Mouse (Mus musculus): ENCODE results near the gene B4galt3.

The B4galt3 gene

GRCm38 (mm10) chr1:171265971-171266744 lies 4.0 kb upstream of the B4galt3 start:
- no peak for DNase-seq

DNA sequence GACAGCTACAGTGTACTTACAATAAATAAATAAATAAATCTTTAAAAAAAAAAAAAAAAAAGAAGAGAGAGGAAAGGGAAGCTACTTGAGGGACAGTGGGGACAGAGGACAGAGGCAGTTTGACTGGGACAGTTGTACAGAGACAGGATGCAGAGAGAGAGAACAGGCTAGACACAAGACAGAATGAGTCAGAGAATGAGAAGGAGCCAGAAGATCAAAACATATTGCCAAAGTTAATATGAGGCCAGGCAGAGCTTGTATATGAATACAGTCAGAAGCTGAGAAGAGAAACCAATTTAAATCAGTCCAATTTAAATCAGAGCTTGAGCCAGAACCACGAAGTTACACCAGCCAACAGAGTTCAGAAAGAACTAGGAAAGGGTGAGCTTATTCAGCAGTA lies 1.8 kb upstream of the B4galt3 start:
- DNase-seq = no peak

DNA sequence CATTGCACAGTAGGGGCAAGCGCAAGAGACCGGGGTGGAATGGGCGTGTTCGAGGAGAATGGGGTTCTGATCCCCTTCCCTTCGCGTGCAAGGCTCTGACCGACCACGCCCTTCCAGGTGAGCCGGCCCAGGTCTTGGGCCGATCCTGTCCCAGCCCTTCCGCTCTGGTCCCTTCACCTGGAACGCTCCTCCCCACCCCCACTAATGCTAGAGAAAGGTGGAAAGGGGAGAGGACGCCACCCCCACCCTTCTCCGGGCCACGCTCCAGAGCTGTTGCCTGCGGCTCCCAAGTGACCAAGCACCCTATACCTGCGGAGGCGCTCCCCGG lies 409 bp downstream of the B4galt3 start:
- DNase-seq = peak; percentile 73 to 84

- DNase-seq = no peak
Observed at GRCm38 (mm10) chr1:171271196-171271595, 1.1 kb downstream of the B4galt3 start.

DNA sequence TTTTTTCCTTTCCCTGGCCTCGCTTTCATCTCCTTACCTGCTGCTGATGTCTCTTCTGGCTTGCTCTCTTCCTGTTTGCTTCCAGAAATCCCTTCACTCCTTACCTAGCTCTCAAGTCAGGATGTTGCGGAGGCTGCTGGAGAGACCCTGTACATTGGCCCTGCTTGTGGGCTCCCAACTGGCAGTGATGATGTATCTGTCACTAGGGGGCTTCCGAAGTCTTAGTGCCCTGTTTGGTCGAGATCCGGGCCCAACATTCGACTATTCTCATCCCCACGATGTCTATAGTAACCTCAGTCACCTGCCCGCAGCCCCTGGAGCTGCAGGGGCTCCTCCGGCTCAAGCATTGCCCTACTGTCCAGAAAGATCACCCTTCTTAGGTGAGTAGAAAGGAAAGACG lies 1.5 kb downstream of the B4galt3 start:
- no peak for DNase-seq

GRCm38 (mm10) chr1:171272086-171272485 lies 2.0 kb downstream of the B4galt3 start:
- DNase-seq = no peak

DNA sequence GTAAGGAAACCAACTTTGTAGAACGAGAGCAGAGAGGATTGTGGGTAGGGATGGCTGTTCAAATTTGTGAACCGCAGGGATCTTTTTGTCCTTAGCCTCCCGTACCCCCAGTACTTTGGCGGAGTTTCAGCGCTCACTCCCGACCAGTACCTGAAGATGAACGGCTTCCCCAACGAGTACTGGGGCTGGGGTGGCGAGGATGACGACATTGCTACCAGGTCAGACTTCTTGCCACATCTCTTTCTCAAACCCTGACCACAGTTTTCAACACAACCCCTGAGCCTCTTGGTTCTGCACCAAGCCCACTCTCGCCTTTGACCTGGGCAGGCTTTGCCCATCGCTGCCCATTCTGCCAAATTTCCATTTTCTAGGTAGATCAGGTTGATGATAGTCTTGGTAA lies 4.0 kb downstream of the B4galt3 start:
- DNase-seq = no peak

GRCm38 (mm10) chr1:171275144-171275734 lies 5.1 kb downstream of the B4galt3 start:
- DNase-seq = no peak

DNA sequence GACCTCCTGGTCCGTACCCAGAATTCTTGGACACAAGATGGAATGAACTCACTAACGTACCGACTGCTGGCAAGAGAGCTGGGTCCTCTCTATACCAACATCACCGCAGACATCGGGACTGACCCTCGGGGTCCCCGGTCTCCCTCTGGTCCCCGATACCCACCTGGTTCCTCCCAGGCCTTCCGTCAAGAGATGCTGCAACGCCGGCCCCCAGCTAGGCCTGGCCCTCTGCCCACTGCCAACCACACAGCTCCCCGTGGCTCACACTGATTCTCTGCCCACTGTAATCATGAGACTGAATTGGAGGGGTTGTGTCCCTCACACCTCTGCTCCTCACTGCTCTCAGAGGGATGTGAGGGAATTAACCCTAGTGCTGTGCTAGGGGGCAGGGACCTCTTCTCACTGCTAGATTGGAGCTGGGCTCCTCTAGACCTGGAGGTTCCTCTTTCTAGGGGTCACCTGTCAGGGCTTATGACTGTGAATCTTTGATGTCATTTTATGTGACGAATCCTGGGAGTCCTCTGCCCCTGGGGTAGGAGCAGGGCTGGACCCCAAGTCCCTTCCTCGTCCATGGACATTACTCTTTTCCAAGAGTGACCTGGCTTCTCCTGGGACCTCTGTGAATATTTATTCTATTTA lies 6.1 kb downstream of the B4galt3 start:
- no peak for DNase-seq

DNA sequence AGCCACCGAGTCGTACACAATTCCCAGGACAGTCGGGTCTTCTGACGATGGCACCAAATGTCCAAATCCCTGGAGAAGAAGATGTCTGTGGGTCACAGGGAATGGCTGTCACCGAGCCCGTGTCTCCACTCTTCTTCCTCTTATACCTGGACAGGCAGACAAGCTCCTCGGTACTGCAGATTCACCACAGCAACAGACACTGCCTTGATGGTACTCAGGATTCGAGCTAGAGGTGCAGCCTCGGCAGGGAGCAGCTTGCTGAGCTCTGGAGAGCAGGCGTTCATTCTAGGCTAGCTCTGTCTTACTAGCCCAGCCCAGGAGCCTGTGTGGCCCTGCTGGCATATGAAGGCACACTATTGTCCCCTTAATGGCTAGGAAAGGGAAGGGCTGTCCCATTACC lies 7.6 kb downstream of the B4galt3 start:
- DNase-seq = no peak

DNA sequence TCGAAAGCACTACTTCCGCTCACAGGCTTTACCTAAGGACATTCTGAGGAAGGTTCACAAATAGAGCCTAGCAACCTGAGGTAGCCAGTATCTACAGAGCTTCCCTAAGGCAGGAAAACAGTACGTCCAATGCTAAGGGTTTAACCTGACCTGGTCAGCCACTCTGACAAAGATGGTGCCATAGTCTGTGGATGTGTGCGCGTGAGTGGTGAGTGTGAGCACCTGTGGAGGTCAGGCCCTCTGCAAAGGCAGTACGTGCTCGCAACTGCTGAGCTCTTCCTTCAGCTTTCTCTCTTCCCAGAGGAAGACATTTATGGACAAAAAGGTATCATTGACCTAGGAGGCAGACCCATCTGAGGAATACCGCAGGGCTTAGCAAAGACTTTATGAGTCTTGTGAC lies 8.3 kb downstream of the B4galt3 start:
- no peak for DNase-seq

DNA sequence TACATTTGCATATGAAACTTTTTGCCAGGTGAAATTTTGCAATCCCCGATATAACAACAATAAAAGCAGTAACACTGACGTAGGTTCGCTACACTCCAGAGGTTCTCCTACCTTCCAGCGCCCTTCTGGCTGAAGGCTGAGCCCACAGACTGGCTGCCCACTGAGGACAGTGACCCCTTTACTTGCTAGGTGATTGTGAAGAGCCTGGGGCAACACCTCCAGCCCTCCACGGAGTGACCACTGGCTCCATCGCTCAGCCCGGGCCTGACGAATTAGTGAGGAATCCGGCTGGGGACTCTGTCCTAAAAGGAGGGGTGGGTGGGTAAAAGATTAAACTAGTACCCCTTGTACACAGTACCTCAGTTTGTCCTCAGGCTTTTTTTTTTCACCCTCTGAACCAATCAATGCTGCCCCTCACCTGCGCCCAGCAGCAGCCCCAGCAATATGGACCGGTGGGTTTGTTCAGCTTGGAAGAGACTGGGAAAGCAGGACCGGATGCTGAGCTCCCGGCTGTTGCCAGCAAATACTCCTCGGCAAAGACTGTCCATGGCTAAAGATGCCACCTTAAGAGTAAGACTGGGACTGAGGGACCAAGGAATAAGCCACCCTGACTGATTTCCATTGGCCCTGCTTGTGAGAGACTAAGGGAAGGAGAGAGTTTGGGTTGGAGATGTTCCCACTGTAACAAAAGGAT lies 9.0 kb downstream of the B4galt3 start:
- peak in 1 of 2 experiments; percentile 3 for DNase-seq

GRCm38 (mm10) chr1:171279721-171280120 lies 9.6 kb downstream of the B4galt3 start:
- no peak for DNase-seq

DNA sequence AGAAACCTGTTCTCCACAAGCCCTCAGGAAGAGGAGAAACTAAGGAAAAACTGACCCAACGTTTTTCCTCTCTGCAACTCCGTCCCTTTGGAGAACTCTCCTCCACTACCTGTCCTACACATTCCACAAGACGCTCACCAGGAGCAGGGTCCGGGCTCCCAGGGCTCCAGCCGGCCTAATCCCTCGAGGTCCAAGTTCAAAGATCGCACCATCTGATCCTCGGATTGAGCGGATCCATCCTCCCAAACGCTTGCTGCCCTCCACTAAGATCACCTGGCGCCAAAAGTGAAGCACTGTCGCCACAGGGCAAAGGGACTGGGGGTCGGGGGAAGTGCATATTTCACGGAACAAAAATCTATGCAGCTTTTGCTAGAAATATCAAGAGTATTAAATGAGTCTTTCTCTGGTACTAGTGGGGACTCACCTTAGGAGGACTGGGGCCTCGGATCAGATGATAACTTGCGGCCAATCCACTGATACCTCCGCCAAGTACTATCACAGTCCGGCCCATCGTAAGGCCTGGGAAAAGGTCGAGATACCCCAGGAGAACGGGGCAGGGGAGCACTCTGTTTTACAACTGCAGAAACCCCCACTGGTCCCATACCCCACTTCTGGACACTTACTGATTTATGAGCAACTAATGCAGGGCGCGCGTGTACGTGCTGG lies 10.3 kb downstream of the B4galt3 start:
- DNase-seq = peak in 1 of 2 experiments; percentile 50

DNA sequence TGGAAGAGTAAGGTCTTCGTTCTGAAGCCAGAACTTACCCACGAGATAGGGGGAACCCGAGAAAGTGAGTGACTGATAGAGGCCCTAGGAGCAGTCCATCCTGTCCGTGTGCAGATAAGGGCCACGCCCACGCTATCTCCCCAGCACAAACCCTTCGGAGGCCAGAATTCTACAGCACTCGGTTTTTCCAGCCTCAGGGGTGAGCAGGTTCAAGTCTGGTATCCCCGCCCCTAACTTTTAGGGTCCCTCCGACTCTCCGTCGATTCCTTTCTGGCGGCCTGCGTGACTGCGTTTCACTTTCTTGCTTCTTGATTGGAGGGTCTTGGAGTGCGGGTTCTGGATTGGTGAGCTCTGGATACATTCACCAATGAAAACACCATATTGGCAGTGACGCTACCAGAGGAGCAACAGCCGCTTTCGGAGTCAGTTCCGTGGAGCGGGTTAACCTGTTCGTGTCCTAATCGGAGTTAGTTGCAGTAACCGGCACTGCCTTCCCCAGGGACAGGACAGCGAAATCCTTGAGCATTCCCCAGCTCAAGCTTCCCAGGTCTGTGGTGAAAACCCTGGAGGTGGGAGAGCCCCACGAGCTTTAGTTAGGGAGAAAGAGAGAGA lies 10.9 kb downstream of the B4galt3 start, which contains the start of gene Ppox:
Ppox (minus strand) TSS at position 271 of the 612 bp plus-strand sequence.
- DNase-seq = peak; percentile 86 to 93

DNA sequence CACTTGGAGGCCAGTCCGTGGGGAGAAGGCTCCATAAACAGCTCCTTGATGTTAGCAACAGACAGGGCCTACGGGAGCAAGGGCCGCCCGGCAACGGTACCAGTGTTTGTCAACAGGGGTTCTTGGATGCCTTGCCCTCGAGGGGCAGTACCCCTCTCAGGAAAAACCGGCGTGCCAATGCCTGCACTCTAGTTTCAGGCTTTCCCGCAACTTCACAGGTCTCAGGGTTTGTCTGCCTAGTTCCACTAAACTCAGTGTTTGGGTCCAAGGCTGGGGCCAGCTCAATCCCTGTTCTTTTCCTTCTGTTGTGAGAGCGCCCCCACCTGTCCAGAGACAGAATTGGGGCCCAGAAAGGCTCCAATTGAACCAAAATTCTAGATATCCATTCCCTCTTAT lies 11.4 kb downstream of the B4galt3 start:
- DNase-seq = peak; percentile 91 to 93

- DNase-seq = no peak
Observed at GRCm38 (mm10) chr1:171282086-171282805, 12.1 kb downstream of the B4galt3 start.

- no peak for DNase-seq
Observed at GRCm38 (mm10) chr1:171283188-171284160, 13.3 kb downstream of the B4galt3 start.

- DNase-seq = no peak
Observed at GRCm38 (mm10) chr1:171284491-171284890, 14.4 kb downstream of the B4galt3 start.

- DNase-seq = no peak
Observed at GRCm38 (mm10) chr1:171285096-171285892, 15.2 kb downstream of the B4galt3 start.

All from kidney, postnatal 4 days (tissue).